Mouse (Mus musculus): ENCODE results near the gene Pde8a.

GRCm38 (mm10) chr7:81338522-81338873, 125.1 kb downstream of the Pde8a start:
- TF ChIP-seq POLR2A (IDR thresholded peaks at IDR 0.05; ENCODE audit: low read depth, low read length) (no peak), CTCF (conservative IDR thresholded peaks at IDR 0.05; ENCODE audit: insufficient read depth, insufficient read length, low read depth, low read length) (no peak)

Data from kidney, adult 2 months (tissue).